Mouse (Mus musculus): ENCODE data around the gene Arfgap3.

Arfgap3 gene

GRCm38 (mm10) chr15:83254372-83255070 lies 95.5 kb downstream of the Arfgap3 start:
- no peak for DNase-seq (ENCODE audit: low read depth, low spot score)

GRCm38 (mm10) chr15:83252060-83252459 lies 98.0 kb downstream of the Arfgap3 start:
- no peak for DNase-seq (ENCODE audit: low read depth, low spot score)

- DNase-seq (ENCODE audit: low read depth, low spot score): no peak
Observed at GRCm38 (mm10) chr15:83251176-83252004, 98.7 kb downstream of the Arfgap3 start, which contains the start of gene A4galt. Gene A4galt, minus strand, starts transcription at chr15:83251774.

GRCm38 (mm10) chr15:83250651-83251175 lies 99.3 kb downstream of the Arfgap3 start:
- no peak for DNase-seq (ENCODE audit: low read depth, low spot score)
